Mouse (Mus musculus) E14TG2a.4 (cell line): Measurements from ENCODE around the gene Vmn2r92.
"Not testable (repeated sequence)": the region's sequence is repeated elsewhere in the genome, so short reads cannot be mapped to it uniquely, and the experiment has no call there.

Experiments
- H3K27me3 ChIP-seq: 2 replicates; pipeline ENCODE4 v1.6.1; 2014; ENCODE audit warnings: low read length, control low read depth; ENCODE audit not compliant: insufficient read depth
- H3K36me3 ChIP-seq: 2 replicates; pipeline ENCODE4 v1.6.1; 2014; ENCODE audit warnings: low read length, control low read depth; ENCODE audit not compliant: insufficient read depth
- H3K4me1 ChIP-seq: replicated peaks from 2 replicates; pipeline ENCODE4 v1.6.1; 2014; ENCODE audit warnings: low read depth, low read length, control low read depth
- H3K4me3 ChIP-seq: replicated peaks from 2 replicates; pipeline ENCODE4 v1.5.1; 2014; ENCODE audit warnings: mild to moderate bottlenecking, low read length
- H3K9me3 ChIP-seq: 2 replicates; pipeline ENCODE4 v1.6.1; 2014; ENCODE audit warnings: low read length, control low read depth
- CTCF ChIP-seq: conservative IDR thresholded peaks from 2 replicates; pipeline ENCODE4 v1.5.1; 2014; ENCODE audit warnings: low read length
- NANOG ChIP-seq: IDR thresholded peaks from 2 replicates; pipeline ENCODE4 v1.6.1; 2014; ENCODE audit warnings: borderline replicate concordance, low read length, mixed read lengths
- POU5F1 ChIP-seq: IDR thresholded peaks from 2 replicates; pipeline ENCODE4 v1.6.1; 2014; ENCODE audit warnings: low read length, borderline replicate concordance

Vmn2r92 gene

DNA sequence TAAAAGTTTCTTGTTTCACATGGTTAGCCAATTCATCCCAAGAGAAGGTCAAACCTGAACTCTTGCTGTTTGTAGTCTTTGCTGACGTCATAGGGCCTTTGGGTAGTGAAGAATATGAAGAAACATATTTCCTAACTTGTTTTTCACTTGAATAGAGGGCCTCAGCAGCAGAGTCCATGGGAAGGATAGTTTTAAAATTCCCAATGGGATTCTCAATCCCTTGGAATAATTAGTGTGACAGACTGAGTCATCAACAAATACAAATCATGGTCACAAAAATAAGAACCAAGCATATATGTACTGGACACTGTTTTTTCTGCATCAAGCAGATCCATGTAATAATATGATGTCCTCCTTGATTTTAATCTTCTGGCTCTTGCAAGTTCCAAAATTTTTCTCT, at the start of gene Vmn2r92:
Gene Vmn2r92 (plus strand): TSS at position 301 of the 400 bp plus-strand sequence.
- peaks cover 16% of the 10 kb centered on the region; the same call in 1 of the 2 replicates for H3K9me3 ChIP-seq
- H3K4me1 ChIP-seq, H3K27me3 ChIP-seq, H3K36me3 ChIP-seq, H3K4me3 ChIP-seq: not testable (repeated sequence)

DNA sequence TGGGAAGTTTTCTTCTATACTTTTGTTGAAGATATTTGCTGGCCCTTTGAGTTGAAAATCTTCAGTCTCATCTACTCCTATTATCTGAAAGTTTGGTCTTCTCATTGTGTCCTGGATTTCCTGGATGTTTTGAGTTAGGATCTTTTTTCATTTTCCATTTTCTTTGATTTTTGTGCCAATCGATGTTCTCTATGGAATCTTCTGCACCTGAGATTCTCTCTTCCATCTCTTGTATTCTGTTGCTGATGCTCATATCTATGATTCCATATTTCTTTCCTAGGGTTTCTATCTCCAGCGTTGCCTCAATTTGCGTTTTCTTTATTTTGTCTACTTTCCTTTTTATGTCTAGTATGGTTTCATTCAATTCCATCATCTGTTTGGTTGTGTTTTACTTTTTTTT, 49.4 kb upstream of the Vmn2r92 start:
- H3K4me3 ChIP-seq, H3K27me3 ChIP-seq, H3K36me3 ChIP-seq, H3K4me1 ChIP-seq: not testable (repeated sequence)
- H3K9me3 ChIP-seq = peaks cover 30% of the 10 kb centered on the region

DNA sequence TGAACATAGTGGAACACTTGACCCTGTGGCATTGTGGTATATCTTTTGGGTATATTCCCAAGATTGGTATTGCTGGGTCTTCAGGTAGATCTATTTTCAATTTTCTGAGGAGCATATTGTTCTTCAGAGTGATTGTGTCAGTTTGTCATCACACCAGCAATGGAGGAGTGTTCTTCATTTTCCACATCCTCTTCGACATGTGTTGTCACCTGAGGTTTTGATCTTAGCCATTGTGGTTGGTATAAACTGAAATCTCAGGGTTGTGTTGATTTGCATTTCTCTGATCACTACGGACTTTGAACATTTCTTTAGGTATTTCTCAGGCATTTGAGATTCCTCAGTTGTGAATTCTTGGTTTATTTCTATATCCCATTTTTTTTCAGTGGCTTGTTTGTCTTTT, 9.5 kb downstream of the Vmn2r92 start:
- not testable (repeated sequence) for H3K9me3 ChIP-seq, H3K36me3 ChIP-seq, H3K27me3 ChIP-seq, H3K4me3 ChIP-seq, H3K4me1 ChIP-seq

DNA sequence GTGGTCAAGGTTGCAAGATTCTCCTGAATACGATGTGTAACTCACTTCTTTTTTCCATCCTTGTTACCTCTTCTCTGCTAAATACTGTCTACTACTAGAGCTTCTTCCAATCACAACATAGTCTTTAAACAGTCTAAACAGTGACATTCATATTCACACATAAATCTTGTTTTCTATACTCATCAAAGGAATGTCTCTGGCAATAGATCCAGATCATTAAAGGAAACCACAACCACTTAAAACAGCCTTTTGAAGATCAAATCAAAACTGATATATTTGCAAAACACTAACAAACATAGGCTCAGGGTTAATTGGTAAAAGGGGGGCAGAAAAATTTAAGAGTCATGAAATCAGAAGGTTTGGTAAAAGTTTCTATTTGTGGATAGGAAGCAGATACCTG, 38.0 kb downstream of the Vmn2r92 start:
- H3K9me3 ChIP-seq = no peaks in the 10 kb centered on the region
- TF ChIP-seq POU5F1 (no peak), CTCF (no peak), NANOG (no peak)
- H3K4me1 ChIP-seq = no peaks in the 10 kb centered on the region
- no peaks in the 10 kb centered on the region for H3K36me3 ChIP-seq
- H3K27me3 ChIP-seq = no peaks in the 10 kb centered on the region
- H3K4me3 ChIP-seq = no peak overlapping the region

DNA sequence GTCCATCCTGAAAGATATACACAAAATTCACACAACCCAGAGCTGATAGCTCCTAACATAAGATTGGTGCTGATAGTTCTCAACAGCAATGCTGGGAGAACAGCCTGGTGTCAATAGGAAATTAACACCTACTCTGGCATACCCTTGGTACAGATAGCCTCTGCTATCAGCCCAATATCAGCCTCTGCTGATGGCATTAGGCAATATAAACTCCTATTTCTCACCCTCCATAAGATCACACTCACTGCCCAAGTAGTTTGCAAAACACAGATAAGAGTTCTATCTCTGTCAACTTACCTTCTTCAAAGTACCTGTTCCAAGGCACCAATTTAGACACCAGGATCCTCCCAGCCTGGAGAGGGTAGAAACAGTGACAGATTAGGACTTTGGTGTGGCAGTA, 69.6 kb downstream of the Vmn2r92 start:
- H3K36me3 ChIP-seq = no peaks in the 10 kb centered on the region; the same call in 1 of the 2 replicates

DNA sequence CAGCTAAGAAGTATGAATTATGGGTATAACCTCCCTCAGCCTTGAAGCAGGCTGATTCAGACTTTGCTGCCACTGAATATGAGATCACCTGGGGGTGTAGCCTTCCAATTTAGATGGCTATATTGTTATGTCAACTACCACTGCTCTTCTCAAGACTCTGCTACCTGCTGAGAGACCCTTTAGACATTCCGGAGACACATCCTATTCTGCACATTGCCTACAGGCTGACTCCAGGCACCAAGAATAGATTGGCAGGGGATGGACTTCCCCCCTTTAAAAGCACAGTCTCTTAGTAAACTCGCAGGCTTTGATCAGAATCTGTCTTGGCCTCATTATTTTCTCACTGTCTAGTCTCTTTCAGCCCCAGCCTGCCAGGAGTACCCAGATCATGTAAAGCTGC, 80.3 kb downstream of the Vmn2r92 start:
- Histone ChIP-seq H3K4me3 (no peak overlapping the region), H3K27me3 (no peaks in the 10 kb centered on the region), H3K4me1 (no peaks in the 10 kb centered on the region), H3K9me3 (peaks cover 16% of the 10 kb centered on the region), H3K36me3 (no peaks in the 10 kb centered on the region)
- TF ChIP-seq NANOG = peak; percentile 49; the same call in 1 of the 2 replicates
- no peak for TF ChIP-seq POU5F1
- no peak for TF ChIP-seq CTCF

More for the DNA sequence above, 69.6 kb downstream of the Vmn2r92 start:
- no peak for TF ChIP-seq POU5F1
- no peak for TF ChIP-seq CTCF
- TF ChIP-seq NANOG = no peak
- no peaks in the 10 kb centered on the region for H3K27me3 ChIP-seq
- H3K4me3 ChIP-seq = no peak overlapping the region
- peaks cover 51% of the 10 kb centered on the region for H3K9me3 ChIP-seq
- H3K4me1 ChIP-seq = no peaks in the 10 kb centered on the region

DNA sequence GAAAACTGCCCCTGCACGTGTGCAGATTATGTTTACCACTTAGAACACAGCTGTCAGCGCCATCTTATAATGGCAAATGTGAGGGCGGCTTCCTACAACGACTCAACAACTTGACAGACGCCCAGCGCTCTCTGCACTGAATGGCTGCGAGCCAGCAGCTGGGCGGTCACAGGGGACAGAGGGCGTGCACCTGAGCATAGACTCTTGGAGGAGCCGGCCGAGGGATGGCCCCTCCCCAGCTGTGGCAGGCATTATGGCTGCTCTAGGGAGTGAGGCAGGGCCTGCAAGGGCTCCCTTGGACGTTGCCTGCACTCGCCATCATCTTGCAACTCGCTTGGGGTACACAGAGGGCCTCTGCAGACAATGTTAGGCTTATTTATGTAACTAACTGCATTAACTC, 85.2 kb downstream of the Vmn2r92 start:
- TF ChIP-seq CTCF (no peak), POU5F1 (no peak), NANOG (no peak)
- no peaks in the 10 kb centered on the region for H3K4me1 ChIP-seq
- H3K27me3 ChIP-seq = no peaks in the 10 kb centered on the region
- no peaks in the 10 kb centered on the region for H3K36me3 ChIP-seq
- peak overlapping the region; percentile 43; the same call in 1 of the 2 replicates for H3K4me3 ChIP-seq
- peaks cover 12% of the 10 kb centered on the region for H3K9me3 ChIP-seq
